Mouse (Mus musculus): ENCODE measurements around the gene Sik3. TPM values are rescaled to one million over a fixed set of nuclear protein-coding genes. Genes with fewer than 3 reads are reported as not detected.

The Sik3 gene
- polyA plus RNA-seq, 1 experiment from 2014 or later, result 8.4 TPM

GRCm38 (mm10) chr9:46261131-46261530 lies 248.5 kb downstream of the Sik3 start:
- no peaks in the 10 kb centered on the region for H3K27me3 ChIP-seq (replicated peaks; ENCODE audit: low read depth, poor library complexity, severe bottlenecking)
- no peak for DNase-seq (ENCODE audit: low spot score)
- no peaks in the 10 kb centered on the region for H3K36me3 ChIP-seq (replicated peaks)
- WGBS, result 88% methylated on average over 7 of the region's 7 CpGs
- peaks cover 5% of the 10 kb centered on the region; the same call in 1 of the 2 replicates for H3K4me1 ChIP-seq
- no peaks in the 10 kb centered on the region for H3K9me3 ChIP-seq
- H3K4me3 ChIP-seq, result no peak overlapping the region
- no peak overlapping the region for H3K27ac ChIP-seq (replicated peaks)

- Histone ChIP-seq H3K36me3 (replicated peaks) (no peaks in the 10 kb centered on the region), H3K9me3 (no peaks in the 10 kb centered on the region), H3K4me1 (peaks cover 21% of the 10 kb centered on the region), H3K27me3 (replicated peaks; ENCODE audit: low read depth, poor library complexity, severe bottlenecking) (peaks cover 43% of the 10 kb centered on the region), H3K27ac (replicated peaks) (no peak within 1 kb of the TSS), H3K4me3 (no peak within 1 kb of the TSS)
- DNase-seq (ENCODE audit: low spot score), result no peak
- 58% methylated on average over 7 of the region's 7 CpGs for WGBS
Measured at GRCm38 (mm10) chr9:46268343-46268873, 255.8 kb downstream of the Sik3 start, which contains the start of gene Apoa5. Gene Apoa5 (plus strand): TSS chr9:46268633.

GRCm38 (mm10) chr9:46269125-46269524 lies 256.5 kb downstream of the Sik3 start:
- 85% methylated on average over 5 of the region's 5 CpGs for WGBS
- Histone ChIP-seq H3K4me3 (no peak overlapping the region), H3K36me3 (replicated peaks) (peaks cover under 1% of the 10 kb centered on the region; the same call in 1 of the 2 replicates), H3K9me3 (no peaks in the 10 kb centered on the region), H3K27me3 (replicated peaks; ENCODE audit: low read depth, poor library complexity, severe bottlenecking) (peaks cover 43% of the 10 kb centered on the region), H3K27ac (replicated peaks) (no peak overlapping the region), H3K4me1 (peaks cover 28% of the 10 kb centered on the region)
- DNase-seq (ENCODE audit: low spot score), result no peak

GRCm38 (mm10) chr9:46270782-46271181 lies 258.2 kb downstream of the Sik3 start:
- H3K4me1 ChIP-seq, result peaks cover 32% of the 10 kb centered on the region
- 90% methylated on average over 4 of the region's 4 CpGs for WGBS
- peaks cover 17% of the 10 kb centered on the region for H3K36me3 ChIP-seq (replicated peaks)
- no peak for DNase-seq (ENCODE audit: low spot score)
- H3K27ac ChIP-seq (replicated peaks), result no peak overlapping the region
- no peak overlapping the region for H3K4me3 ChIP-seq
- H3K27me3 ChIP-seq (replicated peaks; ENCODE audit: low read depth, poor library complexity, severe bottlenecking), result peaks cover 43% of the 10 kb centered on the region
- H3K9me3 ChIP-seq, result no peaks in the 10 kb centered on the region

GRCm38 (mm10) chr9:46272070-46272469 lies 259.4 kb downstream of the Sik3 start:
- peaks cover 32% of the 10 kb centered on the region for H3K4me1 ChIP-seq
- H3K9me3 ChIP-seq, result no peaks in the 10 kb centered on the region
- DNase-seq (ENCODE audit: low spot score), result no peak
- peaks cover 43% of the 10 kb centered on the region for H3K27me3 ChIP-seq (replicated peaks; ENCODE audit: low read depth, poor library complexity, severe bottlenecking)
- H3K36me3 ChIP-seq (replicated peaks), result peaks cover 30% of the 10 kb centered on the region
- peak overlapping the region; percentile 95; the same call in 1 of the 2 replicates for H3K4me3 ChIP-seq
- WGBS, result 86% methylated on average over 9 of the region's 9 CpGs
- no peak overlapping the region for H3K27ac ChIP-seq (replicated peaks)

- H3K4me3 ChIP-seq, result peak within 1 kb of the TSS; percentile 95
Measured at GRCm38 (mm10) chr9:46272677-46273454, 260.2 kb downstream of the Sik3 start, which contains the start of gene Zpr1. Gene Zpr1 (plus strand): TSS chr9:46273064.

More at GRCm38 (mm10) chr9:46272677-46273454, 260.2 kb downstream of the Sik3 start, which contains the start of gene Zpr1:
- 6% methylated on average over 45 of the region's 45 CpGs for WGBS
- H3K9me3 ChIP-seq, result no peaks in the 10 kb centered on the region
- DNase-seq (ENCODE audit: low spot score), result peak; percentile 92
- H3K36me3 ChIP-seq (replicated peaks), result peaks cover 38% of the 10 kb centered on the region
- peaks cover 42% of the 10 kb centered on the region for H3K27me3 ChIP-seq (replicated peaks; ENCODE audit: low read depth, poor library complexity, severe bottlenecking)
- peaks cover 32% of the 10 kb centered on the region for H3K4me1 ChIP-seq
- H3K27ac ChIP-seq (replicated peaks), result peak within 1 kb of the TSS; percentile 86

Other genes with a start within 250 kb of the Sik3 start
- gene Cep164, start 184.1 kb upstream of the Sik3 start, polyA plus RNA-seq (2016; fragmentation: Nextera tagmentation; extraction: Ambion mirVana), result 22.8 and 24.4 TPM in 2 replicates
- gene Bace1, start 174.2 kb upstream of the Sik3 start, polyA plus RNA-seq (2016; fragmentation: Nextera tagmentation; extraction: Ambion mirVana), result 22.4 and 22.6 TPM in 2 replicates
- 18.9 and 21.2 TPM in 2 replicates for gene Pcsk7, start 106.3 kb upstream of the Sik3 start, polyA plus RNA-seq (2016; fragmentation: Nextera tagmentation; extraction: Ambion mirVana)
- gene Rnf214, start 105.9 kb upstream of the Sik3 start, polyA plus RNA-seq (2016; fragmentation: Nextera tagmentation; extraction: Ambion mirVana), result 61.5 and 66.8 TPM in 2 replicates
- 12.4 and 15.1 TPM in 2 replicates for gene Tagln, start 76.8 kb upstream of the Sik3 start, polyA plus RNA-seq (2016; fragmentation: Nextera tagmentation; extraction: Ambion mirVana)
- gene Sidt2, start 57.6 kb upstream of the Sik3 start, polyA plus RNA-seq (2016; fragmentation: Nextera tagmentation; extraction: Ambion mirVana), result 24.7 and 27.4 TPM in 2 replicates
- gene Pafah1b2, start 130 bp upstream of the Sik3 start, polyA plus RNA-seq (2016; fragmentation: Nextera tagmentation; extraction: Ambion mirVana), result 261 and 262 TPM in 2 replicates
- gene Apoa1, start 215.8 kb downstream of the Sik3 start, polyA plus RNA-seq (2016; fragmentation: Nextera tagmentation; extraction: Ambion mirVana), result 1.4 TPM in 2 replicates
- not detected in 2 replicates for gene Apoc3, start 222.8 kb downstream of the Sik3 start, polyA plus RNA-seq (2016; fragmentation: Nextera tagmentation; extraction: Ambion mirVana)
- not detected in 2 replicates for gene Apoa4, start 227.9 kb downstream of the Sik3 start, polyA plus RNA-seq (2016; fragmentation: Nextera tagmentation; extraction: Ambion mirVana)